Mouse (Mus musculus) forebrain, postnatal 0 days (tissue): ENCODE measurements at regions not wholly inside any gene's neighbourhood (a gene's known extent, or its start where the extent isn't known, plus 50 kb on each side); places are given as distances from the start of the nearest gene placed in this dataset.
A peak's percentile ranks its signal among the peaks of the same experiment; 100 is the strongest.

Experiments
- ATAC-seq: fragments of 200-750 bp; cut with Nextera tagmentation; 2 replicates; pipeline ENCODE4 v1.8.0; 2017; ENCODE audit warnings: mild to moderate bottlenecking, moderate library complexity
- DNase-seq: peaks from one replicate; pipeline ENCODE4 v3.0.0-alpha.2; 2015
- H3K27ac ChIP-seq: fragments of 300-500 bp; sonication (generic); 2 replicates; pipeline ENCODE4 v1.5.1; 2014; ENCODE audit warnings: low read depth, mild to moderate bottlenecking, antibody characterized with exemption, low read length, moderate library complexity, mixed read lengths
- H3K27me3 ChIP-seq: fragments of 300-500 bp; sonication (generic); 2 replicates; pipeline ENCODE4 v1.6.1; 2014; ENCODE audit warnings: mild to moderate bottlenecking, low read length, mixed read lengths; ENCODE audit not compliant: insufficient read depth
- H3K36me3 ChIP-seq: fragments of 300-500 bp; sonication (generic); 2 replicates; pipeline ENCODE4 v1.6.1; 2014; ENCODE audit warnings: mild to moderate bottlenecking, moderate library complexity; ENCODE audit not compliant: insufficient read depth
- H3K4me1 ChIP-seq: fragments of 300-500 bp; sonication (generic); 2 replicates; pipeline ENCODE4 v1.6.1; 2014; ENCODE audit warnings: antibody characterized with exemption; ENCODE audit not compliant: insufficient read depth
- H3K4me2 ChIP-seq: fragments of 300-500 bp; sonication (generic); 2 replicates; pipeline ENCODE4 v1.6.1; 2014; ENCODE audit warnings: low read depth, mild to moderate bottlenecking, moderate library complexity
- H3K4me3 ChIP-seq: fragments of 300-500 bp; sonication (generic); 2 replicates; pipeline ENCODE4 v1.5.1; 2014; ENCODE audit warnings: low read depth, low read length, mixed read lengths
- H3K9ac ChIP-seq: fragments of 300-500 bp; sonication (generic); 2 replicates; pipeline ENCODE4 v1.6.1; 2014; ENCODE audit warnings: mild to moderate bottlenecking
- H3K9me3 ChIP-seq: fragments of 300-500 bp; sonication (generic); 2 replicates; pipeline ENCODE4 v1.6.1; 2016; ENCODE audit warnings: low read length
- CTCF ChIP-seq: sonication (generic); IDR thresholded peaks from 2 replicates; pipeline ENCODE4 v1.5.1; 2016; ENCODE audit warnings: antibody characterized with exemption, control low read depth, low read depth
- WGBS: fragments of 180-500 bp; shearing (Covaris S2); extraction: QIAGEN DNeasy Blood & Tissue Kit; methylation state at CpG from one replicate; pipeline ENCODE4 v1.1.7; 2014; 5-methylcytosine and 5-hydroxymethylcytosine counted together

- Histone ChIP-seq H3K36me3 (no peaks in the 10 kb centered on the region), H3K4me3 (no peak overlapping the region), H3K9me3 (no peaks in the 10 kb centered on the region), H3K27ac (no peak overlapping the region), H3K27me3 (no peaks in the 10 kb centered on the region), H3K9ac (no peak overlapping the region), H3K4me2 (no peak overlapping the region), H3K4me1 (no peaks in the 10 kb centered on the region)
- DNase-seq (no peak), ATAC-seq (no peak)
- WGBS, result 70% methylated on average over 1 of the region's 1 CpGs
- TF ChIP-seq CTCF, result no peak
These were observed 153.1 kb upstream of the Grm3 start for GRCm38 (mm10) chr5:9878063-9878462.

GRCm38 (mm10) chr5:9869091-9869490, 144.1 kb upstream of the Grm3 start:
- Histone ChIP-seq H3K4me3 (no peak overlapping the region), H3K9ac (no peak overlapping the region), H3K4me2 (no peak overlapping the region), H3K4me1 (no peaks in the 10 kb centered on the region), H3K27me3 (no peaks in the 10 kb centered on the region), H3K9me3 (no peaks in the 10 kb centered on the region), H3K27ac (no peak overlapping the region), H3K36me3 (no peaks in the 10 kb centered on the region)
- 17% methylated on average over 4 of the region's 4 CpGs for WGBS
- TF ChIP-seq CTCF, result no peak
- ATAC-seq (no peak), DNase-seq (peak; percentile 13)

GRCm38 (mm10) chr5:9829750-9830149, 104.8 kb upstream of the Grm3 start:
- Histone ChIP-seq H3K4me1 (no peaks in the 10 kb centered on the region), H3K27me3 (no peaks in the 10 kb centered on the region), H3K9ac (no peak overlapping the region), H3K9me3 (no peaks in the 10 kb centered on the region), H3K4me2 (no peak overlapping the region), H3K4me3 (no peak overlapping the region), H3K27ac (no peak overlapping the region), H3K36me3 (no peaks in the 10 kb centered on the region)
- ATAC-seq, result no peak
- 81% methylated on average over 1 of the region's 1 CpGs for WGBS
- no peak for TF ChIP-seq CTCF
- no peak for DNase-seq

- no peak overlapping the region for H3K27ac ChIP-seq
- no peaks in the 10 kb centered on the region for H3K9me3 ChIP-seq
- no peak overlapping the region for H3K9ac ChIP-seq
- no peak for ATAC-seq
- H3K36me3 ChIP-seq, result no peaks in the 10 kb centered on the region
- no peaks in the 10 kb centered on the region for H3K4me1 ChIP-seq
- DNase-seq, result no peak
- TF ChIP-seq CTCF, result no peak
- no peaks in the 10 kb centered on the region for H3K27me3 ChIP-seq
- H3K4me3 ChIP-seq, result no peak overlapping the region
- no peak overlapping the region for H3K4me2 ChIP-seq
These were observed 76.7 kb upstream of the Grm3 start for GRCm38 (mm10) chr5:9801707-9802106.

GRCm38 (mm10) chr5:9781107-9781506, 56.1 kb upstream of the Grm3 start:
- Histone ChIP-seq H3K4me3 (no peak overlapping the region), H3K9ac (no peak overlapping the region), H3K36me3 (no peaks in the 10 kb centered on the region), H3K27me3 (no peaks in the 10 kb centered on the region), H3K4me1 (no peaks in the 10 kb centered on the region), H3K27ac (no peak overlapping the region), H3K9me3 (no peaks in the 10 kb centered on the region), H3K4me2 (no peak overlapping the region)
- ATAC-seq, result peak; percentile 29; the same call in 1 of the 2 replicates
- no peak for TF ChIP-seq CTCF
- peak; percentile 2 for DNase-seq
